16 mouse cellular contexts compared by ENCODE assay signal in genomic region chr12:59411491-59411890, GRCm38 (mm10).
"Had no signal": no experiment of that assay in that cellular context is flagged by ENCODE, and none has a peak within 500 bp of the region (broad histone marks: within the 10 kb centered on the region; RNA-seq: fewer than 3 reads in every experiment).

No protein-coding gene starts in this region.

- H3K9me3 ChIP-seq: midbrain, embryonic 13.5 days; midbrain, embryonic 15.5 days; neural tube, embryonic 12.5 days had no signal

- DNase-seq: lung, adult 18-20 months; lung, embryonic 14.5 days; lung, postnatal 10 days; lung, postnatal 4 days; right cerebral cortex, adult 18-20 months; right cerebral cortex, postnatal 25 days; right cerebral cortex, postnatal 4 days; spleen, adult 18-20 months; thymus, adult 18-20 months; thymus, postnatal 14 days; thymus, postnatal 36 days had no signal

- H3K9ac ChIP-seq: liver, embryonic 14.5 days; lung, embryonic 14.5 days; midbrain, embryonic 13.5 days; midbrain, embryonic 15.5 days; neural tube, embryonic 12.5 days had no signal

- H3K27me3 ChIP-seq: midbrain, embryonic 13.5 days; midbrain, embryonic 15.5 days; neural tube, embryonic 12.5 days had no signal

- H3K4me2 ChIP-seq: lung, embryonic 14.5 days; midbrain, embryonic 11.5 days; midbrain, embryonic 13.5 days; midbrain, embryonic 15.5 days; neural tube, embryonic 12.5 days had no signal

- H3K4me3 ChIP-seq: midbrain, embryonic 13.5 days; midbrain, embryonic 15.5 days; neural tube, embryonic 12.5 days had no signal

- H3K4me1 ChIP-seq: midbrain, embryonic 13.5 days; midbrain, embryonic 15.5 days; neural tube, embryonic 12.5 days had no signal

- H3K36me3 ChIP-seq: midbrain, embryonic 13.5 days; midbrain, embryonic 15.5 days; neural tube, embryonic 12.5 days had no signal

- H3K27ac ChIP-seq: liver, embryonic 14.5 days; midbrain, embryonic 13.5 days; midbrain, embryonic 15.5 days; neural tube, embryonic 12.5 days had no signal

- ATAC-seq: midbrain, embryonic 13.5 days; midbrain, embryonic 15.5 days had no signal
